Mouse (Mus musculus): ENCODE results near the gene Phtf1.

Gene Phtf1

GRCm38 (mm10) chr3:104020101-104020500, 52.2 kb downstream of the Phtf1 start:
- no peak for DNase-seq (ENCODE audit: low spot score)

- no peak for DNase-seq (ENCODE audit: low spot score)
Measured at GRCm38 (mm10) chr3:104026938-104027337, 59.0 kb downstream of the Phtf1 start.

GRCm38 (mm10) chr3:104032086-104032485, 64.2 kb downstream of the Phtf1 start:
- no peak for DNase-seq (ENCODE audit: low spot score)

- no peak for DNase-seq (ENCODE audit: low spot score)
Measured at GRCm38 (mm10) chr3:104032747-104033146, 64.8 kb downstream of the Phtf1 start.

- DNase-seq (ENCODE audit: low spot score), result no peak
Measured at GRCm38 (mm10) chr3:104059001-104059622, 91.2 kb downstream of the Phtf1 start.

- no peak for DNase-seq (ENCODE audit: low spot score)
Measured at GRCm38 (mm10) chr3:104069395-104069794, 101.5 kb downstream of the Phtf1 start.

Data from urinary bladder, postnatal 10 days (tissue).